In genomic region chr3:119955745-119956615, GRCm38 (mm10) we compare ENCODE assay signal across 28 mouse cellular contexts.
DNase-seq lines count a peak whose midpoint lies in the region; ATAC-seq and TF ChIP-seq lines count a peak whose summit lies in the region.
"Had no signal": no experiment of that assay in that cellular context is flagged by ENCODE, and none has a peak within 500 bp of the region (broad histone marks: within the 10 kb centered on the region; RNA-seq: fewer than 3 reads in every experiment).

No protein-coding gene starts in this region.

- no peak overlapping the region for H3K27ac ChIP-seq in forebrain, postnatal 0 days (ENCODE audit: low read depth, low read length)
- H3K27ac ChIP-seq in forebrain, embryonic 11.5 days (ENCODE audit: low read depth, low read length) = no peak overlapping the region
- no peak overlapping the region for H3K27ac ChIP-seq in neural tube, embryonic 15.5 days (replicated peaks)
- H3K27ac ChIP-seq: embryonic facial prominence, embryonic 10.5 days; hindbrain, embryonic 10.5 days; intestine, embryonic 15.5 days; layer of hippocampus, adult 2 months; limb, embryonic 13.5 days; liver, embryonic 12.5 days; midbrain, embryonic 13.5 days; neural tube, embryonic 13.5 days had no signal

- H3K4me3 ChIP-seq in forebrain, postnatal 0 days (ENCODE audit: low read depth, low read length) = no peak overlapping the region
- no peak overlapping the region for H3K4me3 ChIP-seq in forebrain, embryonic 11.5 days (ENCODE audit: low read depth, low read length)
- no peak overlapping the region for H3K4me3 ChIP-seq in neural tube, embryonic 15.5 days (replicated peaks)
- H3K4me3 ChIP-seq: embryonic facial prominence, embryonic 10.5 days; hindbrain, embryonic 10.5 days; intestine, embryonic 15.5 days; layer of hippocampus, adult 2 months; limb, embryonic 13.5 days; liver, embryonic 12.5 days; megakaryocyte, embryonic 14.5 days; midbrain, embryonic 13.5 days; neural tube, embryonic 13.5 days had no signal

- no peaks in the 10 kb centered on the region for H3K27me3 ChIP-seq in forebrain, postnatal 0 days (ENCODE audit: insufficient read depth, low read length)
- no peaks in the 10 kb centered on the region for H3K27me3 ChIP-seq in forebrain, embryonic 11.5 days (ENCODE audit: control insufficient read depth, insufficient read depth, low read length)
- no peaks in the 10 kb centered on the region for H3K27me3 ChIP-seq in neural tube, embryonic 15.5 days (replicated peaks)
- H3K27me3 ChIP-seq: intestine, embryonic 15.5 days; limb, embryonic 13.5 days; liver, embryonic 12.5 days; megakaryocyte, embryonic 14.5 days; midbrain, embryonic 13.5 days had no signal

- H3K4me1 ChIP-seq in forebrain, postnatal 0 days (ENCODE audit: insufficient read depth) = 0 out of 2 replicates have a peak, but pooled peaks cover 4% of the 10 kb centered on the region
- H3K4me1 ChIP-seq in forebrain, embryonic 11.5 days (replicated peaks; ENCODE audit: control insufficient read depth, insufficient read depth, low read length) = no peaks in the 10 kb centered on the region; the same call in 1 of the 2 replicates
- H3K4me1 ChIP-seq in neural tube, embryonic 15.5 days = peaks cover 14% of the 10 kb centered on the region
- H3K4me1 ChIP-seq: intestine, embryonic 15.5 days; limb, embryonic 13.5 days; liver, embryonic 12.5 days; megakaryocyte, embryonic 14.5 days had no signal

- no peak overlapping the region for H3K9ac ChIP-seq in forebrain, postnatal 0 days
- H3K9ac ChIP-seq in forebrain, embryonic 11.5 days (ENCODE audit: low read length) = no peak overlapping the region
- H3K9ac ChIP-seq in neural tube, embryonic 15.5 days (replicated peaks) = no peak overlapping the region
- H3K9ac ChIP-seq: intestine, embryonic 15.5 days; limb, embryonic 13.5 days; liver, embryonic 12.5 days; midbrain, embryonic 13.5 days; neural tube, embryonic 13.5 days had no signal

- DNase-seq in forebrain, postnatal 0 days = peak; percentile 70
- DNase-seq in forebrain, embryonic 11.5 days (ENCODE audit: low spot score) = no peak
- no peak for DNase-seq in neural tube, embryonic 10.5 days (ENCODE audit: extremely low spot score, low spot score)
- DNase-seq in Muller cell, postnatal 12 days (ENCODE audit: inconsistent ontology term) = peak; percentile 93
- peak; percentile 51 for DNase-seq in brain, embryonic 14.5 days (ENCODE audit: low read depth)
- no peak for DNase-seq in gastrocnemius, postnatal 14 days
- no peak for DNase-seq in heart, postnatal 4 days
- DNase-seq: adrenal gland, adult 8-10 months; cerebellum, adult 9-10 months; gastrocnemius, postnatal 10 days; heart, adult 11 months; kidney, adult 8-10 months; kidney, postnatal 10 days; layer of hippocampus, postnatal 36 days; lung, adult 18-20 months; thymus, postnatal 14 days had no signal

- TF ChIP-seq CTCF in forebrain, postnatal 0 days (IDR thresholded peaks at IDR 0.05; ENCODE audit: low read depth) = no peak
- no peak for TF ChIP-seq CTCF in brain, embryonic 14.5 days (IDR thresholded peaks at IDR 0.05; ENCODE audit: borderline replicate concordance, extremely low read depth, insufficient read depth, insufficient read length)

- no peaks in the 10 kb centered on the region for H3K9me3 ChIP-seq in forebrain, postnatal 0 days (ENCODE audit: low read length)
- H3K9me3 ChIP-seq in forebrain, embryonic 11.5 days (ENCODE audit: control insufficient read depth, low read length) = no peaks in the 10 kb centered on the region
- no peaks in the 10 kb centered on the region for H3K9me3 ChIP-seq in neural tube, embryonic 15.5 days (replicated peaks)
- H3K9me3 ChIP-seq: embryonic facial prominence, embryonic 10.5 days; hindbrain, embryonic 10.5 days; intestine, embryonic 15.5 days; limb, embryonic 13.5 days; liver, embryonic 12.5 days; midbrain, embryonic 13.5 days; neural tube, embryonic 13.5 days had no signal

- intact Hi-C loops in gastrocnemius, postnatal 14 days (cut with DNase I; ENCODE audit: low total_unique reads) = no loop called here

- H3K36me3 ChIP-seq in forebrain, postnatal 0 days (ENCODE audit: insufficient read depth) = no peaks in the 10 kb centered on the region
- no peaks in the 10 kb centered on the region for H3K36me3 ChIP-seq in forebrain, embryonic 11.5 days (ENCODE audit: control insufficient read depth, insufficient read depth, low read length)
- H3K36me3 ChIP-seq in neural tube, embryonic 15.5 days = no peaks in the 10 kb centered on the region
- H3K36me3 ChIP-seq: embryonic facial prominence, embryonic 10.5 days; hindbrain, embryonic 10.5 days; intestine, embryonic 15.5 days; limb, embryonic 13.5 days; liver, embryonic 12.5 days; midbrain, embryonic 13.5 days; neural tube, embryonic 13.5 days had no signal

- ATAC-seq in forebrain, postnatal 0 days = peak; percentile 86
- ATAC-seq in forebrain, embryonic 11.5 days (replicated peaks; ENCODE audit: low FRiP score) = no peak
- ATAC-seq in neural tube, embryonic 15.5 days (ENCODE audit: low FRiP score) = peak; percentile 24; the same call in 1 of the 2 replicates
- ATAC-seq: hindbrain, embryonic 16.5 days; intestine, embryonic 15.5 days; liver, embryonic 12.5 days; midbrain, embryonic 13.5 days had no signal

- no peak overlapping the region for H3K4me2 ChIP-seq in forebrain, postnatal 0 days (ENCODE audit: low read depth)
- H3K4me2 ChIP-seq in forebrain, embryonic 11.5 days (ENCODE audit: low read depth, low read length, severe bottlenecking) = no peak overlapping the region
- H3K4me2 ChIP-seq in neural tube, embryonic 15.5 days = no peak overlapping the region
- H3K4me2 ChIP-seq: heart, embryonic 11.5 days; intestine, embryonic 15.5 days; limb, embryonic 13.5 days; liver, embryonic 12.5 days; midbrain, embryonic 13.5 days; neural tube, embryonic 13.5 days had no signal

- TF ChIP-seq POLR2A in brain, embryonic 14.5 days (IDR thresholded peaks at IDR 0.05; ENCODE audit: borderline replicate concordance, extremely low read depth, insufficient read depth, insufficient read length, poor library complexity, severe bottlenecking) = no peak

- WGBS in forebrain, postnatal 0 days = 51% methylated on average over 7 of the region's 7 CpGs
- 85% methylated on average over 7 of the region's 7 CpGs for WGBS in forebrain, embryonic 11.5 days
- 47% methylated on average over 7 of the region's 7 CpGs for WGBS in neural tube, embryonic 15.5 days

Comparison
In these comparisons a context has a peak if more than half of its experiments do, and no peak if none do; other contexts are left out.
1. DNase-seq: peak in forebrain, postnatal 0 days (single experiment), Muller cell, postnatal 12 days (single experiment) and brain, embryonic 14.5 days (single experiment); none in forebrain, embryonic 11.5 days (single experiment), neural tube, embryonic 10.5 days (single experiment), gastrocnemius, postnatal 14 days (single experiment) and heart, postnatal 4 days (single experiment).